Mouse (Mus musculus) urinary bladder, postnatal 25 days (tissue): Measurements from ENCODE around the gene Pigw.
A peak's percentile ranks its signal among the peaks of the same experiment; 100 is the strongest.

Experiments
- DNase-seq: peaks from one replicate; pipeline ENCODE4 v3.0.0; 2022; ENCODE audit warnings: low spot score

Gene Pigw

GRCm38 (mm10) chr11:84879772-84880464 is at the start of gene Pigw, which contains the start of gene Myo19:
TSS of gene Pigw (minus strand) at chr11:84880285.
TSS of gene Myo19 (plus strand) at chr11:84880148.
- DNase-seq = peak; percentile 81

GRCm38 (mm10) chr11:84920981-84921380 is 40.9 kb upstream of the Pigw start:
- DNase-seq = no peak

- DNase-seq = no peak
These were observed 39.9 kb upstream of the Pigw start for GRCm38 (mm10) chr11:84919951-84920350.

- DNase-seq = peak; percentile 22
These were observed 39.2 kb upstream of the Pigw start for GRCm38 (mm10) chr11:84919276-84919675.

GRCm38 (mm10) chr11:84918425-84918824 is 38.3 kb upstream of the Pigw start:
- DNase-seq = peak; percentile 84

- no peak for DNase-seq
These were observed 36.7 kb upstream of the Pigw start for GRCm38 (mm10) chr11:84916703-84917300.

GRCm38 (mm10) chr11:84916053-84916702 is 36.1 kb upstream of the Pigw start, which contains the start of gene Znhit3:
TSS of gene Znhit3 (minus strand) at chr11:84916366.
- peak; percentile 74 for DNase-seq

GRCm38 (mm10) chr11:84914673-84915072 is 34.6 kb upstream of the Pigw start:
- DNase-seq = no peak

- DNase-seq = no peak
These were observed 30.3 kb upstream of the Pigw start for GRCm38 (mm10) chr11:84910411-84910810.

- no peak for DNase-seq
These were observed 28.4 kb upstream of the Pigw start for GRCm38 (mm10) chr11:84908480-84908879.

- no peak for DNase-seq
These were observed 27.0 kb upstream of the Pigw start for GRCm38 (mm10) chr11:84907081-84907480.

GRCm38 (mm10) chr11:84904597-84905144 is 24.6 kb upstream of the Pigw start:
- no peak for DNase-seq

- no peak for DNase-seq
These were observed 13.0 kb upstream of the Pigw start for GRCm38 (mm10) chr11:84893113-84893512.

GRCm38 (mm10) chr11:84891705-84892104 is 11.6 kb upstream of the Pigw start:
- DNase-seq = no peak

- no peak for DNase-seq
These were observed 9.4 kb upstream of the Pigw start for GRCm38 (mm10) chr11:84889492-84889891.

- DNase-seq = no peak
These were observed 7.9 kb upstream of the Pigw start for GRCm38 (mm10) chr11:84888025-84888424.

GRCm38 (mm10) chr11:84886767-84887511 is 6.9 kb upstream of the Pigw start:
- no peak for DNase-seq

GRCm38 (mm10) chr11:84886236-84886635 is 6.2 kb upstream of the Pigw start:
- DNase-seq = no peak

GRCm38 (mm10) chr11:84885238-84885637 is 5.2 kb upstream of the Pigw start:
- no peak for DNase-seq

- no peak for DNase-seq
These were observed 2.3 kb upstream of the Pigw start for GRCm38 (mm10) chr11:84882346-84882745.

- no peak for DNase-seq
These were observed 886 bp upstream of the Pigw start for GRCm38 (mm10) chr11:84880971-84881370.

- peak; percentile 58 for DNase-seq
These were observed 428 bp upstream of the Pigw start for GRCm38 (mm10) chr11:84880465-84880961.
